Mouse (Mus musculus) myocyte (in vitro differentiated cells): Measurements from ENCODE around the gene Hspb6. TPM values are rescaled to one million over a fixed set of nuclear protein-coding genes. Genes with fewer than 3 reads are reported as not detected.

Experiments used
- H3K27me3 ChIP-seq: one replicate; pipeline ENCODE4 v1.6.1; 2011; ENCODE audit not compliant: control insufficient read depth, insufficient read depth, insufficient read length
- H3K36me3 ChIP-seq: one replicate; pipeline ENCODE4 v1.6.1; 2011; ENCODE audit not compliant: control insufficient read depth, insufficient read depth
- H3K4me2 ChIP-seq: one replicate; pipeline ENCODE4 v1.6.1; 2011; ENCODE audit warnings: low read depth, control low read depth
- H3K4me3 ChIP-seq: one replicate; pipeline ENCODE4 v1.5.1; 2011; ENCODE audit warnings: mild to moderate bottlenecking, control low read depth, moderate library complexity
- H3K79me2 ChIP-seq: one replicate; pipeline ENCODE4 v1.6.1; 2011; ENCODE audit not compliant: control insufficient read depth, insufficient read depth
- H3ac ChIP-seq: one replicate; pipeline ENCODE4 v1.6.1; 2011; ENCODE audit not compliant: control insufficient read depth, insufficient read length
- CEBPB ChIP-seq: IDR thresholded peaks from 2 replicates; pipeline ENCODE4 v1.6.1; 2011; ENCODE audit warnings: mild to moderate bottlenecking, moderate library complexity; ENCODE audit not compliant: poor library complexity, insufficient read depth, severe bottlenecking
- E2F4 ChIP-seq: IDR thresholded peaks from one replicate; pipeline ENCODE4 v1.6.1; 2011; ENCODE audit warnings: mild to moderate bottlenecking, control low read depth, moderate library complexity; ENCODE audit not compliant: insufficient read depth
- MAX ChIP-seq: IDR thresholded peaks from one replicate; pipeline ENCODE4 v1.6.1; 2011; ENCODE audit warnings: low read depth, mild to moderate bottlenecking, control low read depth
- MYOD1 ChIP-seq, 3 experiments: IDR thresholded peaks; one replicate each; pipeline ENCODE4 v1.6.1; 2011; ENCODE audit warnings: control low read depth in 2 of 3, low read depth in 2 of 3, mild to moderate bottlenecking in 2 of 3, moderate library complexity in 1 of 3; ENCODE audit not compliant: insufficient read length in 2 of 3, control insufficient read depth in 1 of 3
- MYOG ChIP-seq, 3 experiments: IDR thresholded peaks; one replicate each; pipeline ENCODE4 v1.6.1; 2011; ENCODE audit warnings: control low read depth in 2 of 3, low read depth in 2 of 3, mild to moderate bottlenecking in 2 of 3; ENCODE audit not compliant: insufficient read length in 2 of 3, control insufficient read depth in 1 of 3, insufficient read depth in 1 of 3
- POLR2A ChIP-seq: IDR thresholded peaks from one replicate; pipeline ENCODE4 v1.6.1; 2011; ENCODE audit warnings: low read depth, mild to moderate bottlenecking, control low read depth, moderate library complexity; ENCODE audit not compliant: insufficient read length
- POLR2AphosphoS2 ChIP-seq: IDR thresholded peaks from one replicate; pipeline ENCODE4 v1.6.1; 2011; ENCODE audit warnings: low read depth, control low read depth; ENCODE audit not compliant: insufficient read length
- REST ChIP-seq: IDR thresholded peaks from one replicate; pipeline ENCODE4 v1.6.1; 2011; ENCODE audit warnings: mild to moderate bottlenecking, control low read depth, moderate library complexity; ENCODE audit not compliant: insufficient read depth, insufficient read length
- SRF ChIP-seq: IDR thresholded peaks from one replicate; pipeline ENCODE4 v1.6.1; 2011; ENCODE audit warnings: low read depth; ENCODE audit not compliant: control insufficient read depth, insufficient read length
- TCF12 ChIP-seq: IDR thresholded peaks from one replicate; pipeline ENCODE4 v1.6.1; 2011; ENCODE audit warnings: mild to moderate bottlenecking, control low read depth; ENCODE audit not compliant: poor library complexity, insufficient read depth, severe bottlenecking
- TCF3 ChIP-seq: IDR thresholded peaks from one replicate; pipeline ENCODE4 v1.6.1; 2011; ENCODE audit warnings: low read depth, control low read depth; ENCODE audit not compliant: insufficient read length
- USF1 ChIP-seq: IDR thresholded peaks from one replicate; pipeline ENCODE4 v1.6.1; 2011; ENCODE audit warnings: low read depth, mild to moderate bottlenecking, control low read depth, moderate library complexity
- polyA plus RNA-seq: library from polyadenylated mRNA; unstranded; fragments of >200 nt; fragmentation: generic; extraction: Trizol; gene quantifications from one replicate; pipeline ENCODE4 v1.2.1, GENCODE M21; 2012; ENCODE audit warnings: missing spikeins

Hspb6 gene
- polyA plus RNA-seq, 1 experiment: 27.8 TPM

GRCm38 (mm10) chr7:30520396-30520795, 31.6 kb upstream of the Hspb6 start:
- TF ChIP-seq TCF3: no peak
- TF ChIP-seq POLR2AphosphoS2: peak; percentile 90
- H3K27me3 ChIP-seq: no peaks in the 10 kb centered on the region
- no peak overlapping the region for H3ac ChIP-seq
- H3K36me3 ChIP-seq: no peaks in the 10 kb centered on the region
- H3K4me3 ChIP-seq: no peak overlapping the region
- no peak overlapping the region for H3K4me2 ChIP-seq
- no peaks in the 10 kb centered on the region for H3K79me2 ChIP-seq

DNA sequence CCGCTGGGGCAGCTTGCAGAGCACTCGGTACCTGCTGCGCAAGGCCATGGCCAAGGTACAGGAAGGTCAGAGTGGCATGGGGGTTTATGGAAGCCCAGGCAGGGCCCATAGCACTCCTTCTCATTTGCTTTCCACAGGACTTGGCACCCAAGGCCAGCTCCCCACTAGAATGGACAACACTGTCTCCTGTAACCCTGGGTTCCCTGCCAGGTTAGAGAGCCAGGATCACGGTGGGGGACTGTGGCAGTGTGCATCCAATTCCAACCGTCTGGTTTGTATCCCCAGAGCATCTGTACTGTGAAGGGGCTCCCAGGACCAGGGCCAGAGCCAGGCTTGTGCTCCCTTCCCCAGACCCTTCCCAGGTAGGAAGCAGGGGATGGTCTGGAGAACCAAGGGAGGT, 31.1 kb upstream of the Hspb6 start:
- H3K27me3 ChIP-seq: no peaks in the 10 kb centered on the region
- H3K4me2 ChIP-seq: no peak overlapping the region
- H3ac ChIP-seq: no peak overlapping the region
- TF ChIP-seq POLR2A: peak; percentile 49
- TF ChIP-seq TCF3: no peak
- TF ChIP-seq TCF12: no peak
- no peak for TF ChIP-seq MYOD1 (IDR thresholded peaks at IDR 0.05; ENCODE audit: control insufficient read depth in 1 of 3, insufficient read length in 2 of 3, low read depth in 2 of 3)
- no peaks in the 10 kb centered on the region for H3K79me2 ChIP-seq
- no peak overlapping the region for H3K4me3 ChIP-seq
- H3K36me3 ChIP-seq: no peaks in the 10 kb centered on the region

DNA sequence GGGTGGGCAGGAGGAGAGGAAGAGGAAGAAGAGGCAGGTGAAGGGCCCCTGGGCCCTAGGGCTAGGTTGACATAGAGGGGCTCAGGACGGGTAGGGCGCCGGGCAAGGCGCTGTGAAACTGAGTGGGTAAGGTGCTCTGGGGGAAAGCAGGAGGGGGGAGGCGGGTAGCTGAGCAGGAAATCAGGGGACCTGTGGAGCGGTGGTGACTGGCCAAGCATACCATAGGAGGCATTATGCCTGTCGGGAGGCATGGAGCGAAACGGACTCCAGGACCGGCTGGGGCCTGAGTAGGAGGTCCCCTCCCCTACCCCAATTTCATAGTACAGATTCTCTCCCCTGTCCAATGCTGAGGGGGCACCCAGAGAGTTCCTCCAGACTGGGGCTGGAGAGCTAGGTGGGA, 29.1 kb upstream of the Hspb6 start:
- no peaks in the 10 kb centered on the region for H3K79me2 ChIP-seq
- H3K4me3 ChIP-seq: no peak overlapping the region
- no peaks in the 10 kb centered on the region for H3K27me3 ChIP-seq
- H3K36me3 ChIP-seq: no peaks in the 10 kb centered on the region
- H3K4me2 ChIP-seq: peak overlapping the region; percentile 38
- no peak overlapping the region for H3ac ChIP-seq
- TF ChIP-seq CEBPB (no peak), TCF12 (no peak), POLR2AphosphoS2 (no peak), SRF (no peak), USF1 (no peak), POLR2A (no peak), MYOD1 (IDR thresholded peaks at IDR 0.05; ENCODE audit: control insufficient read depth in 1 of 3, insufficient read length in 2 of 3, low read depth in 2 of 3) (no peak), MYOG (IDR thresholded peaks at IDR 0.05; ENCODE audit: control insufficient read depth in 1 of 3, insufficient read depth in 1 of 3, insufficient read length in 2 of 3, low read depth in 2 of 3) (no peak), E2F4 (no peak), TCF3 (no peak), REST (no peak), MAX (no peak)

DNA sequence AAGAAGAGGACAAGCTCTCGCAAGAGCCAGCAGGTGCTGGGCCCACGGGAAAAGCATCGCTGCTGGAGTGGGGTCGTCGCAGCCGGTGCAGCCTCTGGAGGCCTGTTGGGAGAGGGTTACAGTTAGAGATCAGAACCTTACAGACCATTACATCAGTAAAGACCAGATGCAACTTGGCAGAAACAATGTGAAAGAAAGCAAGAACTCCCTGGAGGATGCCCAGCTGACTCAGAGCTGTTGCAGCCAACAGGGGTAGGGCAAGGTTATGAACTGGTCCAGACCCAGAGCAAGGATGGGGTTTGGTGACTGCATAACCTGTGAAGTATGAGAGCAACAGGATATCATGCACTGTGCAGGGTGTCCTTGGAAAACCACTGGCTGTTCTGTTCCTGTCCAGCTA, 27.5 kb upstream of the Hspb6 start:
- H3K27me3 ChIP-seq: no peaks in the 10 kb centered on the region
- peaks cover 7% of the 10 kb centered on the region for H3K36me3 ChIP-seq
- H3ac ChIP-seq: no peak overlapping the region
- no peak for TF ChIP-seq MYOG (IDR thresholded peaks at IDR 0.05; ENCODE audit: control insufficient read depth in 1 of 3, insufficient read depth in 1 of 3, insufficient read length in 2 of 3, low read depth in 2 of 3)
- peak; percentile 14 for TF ChIP-seq POLR2A
- TF ChIP-seq CEBPB: peak; percentile 96
- H3K79me2 ChIP-seq: no peaks in the 10 kb centered on the region
- H3K4me3 ChIP-seq: no peak overlapping the region
- peak overlapping the region; percentile 15 for H3K4me2 ChIP-seq

DNA sequence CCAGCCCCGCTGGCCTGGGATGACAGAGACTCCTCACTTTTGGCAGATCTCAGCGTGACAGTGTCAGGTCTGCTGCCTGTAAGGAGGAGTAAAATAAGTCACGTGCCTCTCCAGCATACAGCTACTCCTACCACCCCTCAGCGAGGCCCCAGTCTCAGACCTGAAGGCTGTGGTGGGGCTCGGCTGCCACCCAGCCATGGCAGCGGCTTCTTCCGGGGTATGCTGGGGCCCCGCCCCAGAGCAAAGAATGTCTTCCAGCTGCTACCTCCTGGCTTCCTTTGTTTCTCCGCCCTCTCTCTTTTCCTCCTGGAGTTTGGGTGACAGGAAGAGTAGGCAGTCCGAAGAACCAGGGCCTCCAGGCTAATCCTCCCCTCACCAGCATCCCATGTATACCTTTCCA, 26.0 kb upstream of the Hspb6 start:
- Histone ChIP-seq H3K4me2 (peak overlapping the region; percentile 13), H3K4me3 (no peak overlapping the region), H3K27me3 (no peaks in the 10 kb centered on the region), H3K36me3 (peaks cover 10% of the 10 kb centered on the region), H3K79me2 (no peaks in the 10 kb centered on the region), H3ac (no peak overlapping the region)
- TF ChIP-seq POLR2AphosphoS2 (no peak), USF1 (peak; percentile 3), TCF12 (no peak)

- no peaks in the 10 kb centered on the region for H3K27me3 ChIP-seq
- H3ac ChIP-seq: no peak overlapping the region
- H3K36me3 ChIP-seq: peaks cover 12% of the 10 kb centered on the region
- TF ChIP-seq E2F4: no peak
- no peak overlapping the region for H3K4me2 ChIP-seq
- no peak overlapping the region for H3K4me3 ChIP-seq
- no peaks in the 10 kb centered on the region for H3K79me2 ChIP-seq
Observed at GRCm38 (mm10) chr7:30526399-30526798, 25.6 kb upstream of the Hspb6 start.

GRCm38 (mm10) chr7:30526981-30527380, 25.0 kb upstream of the Hspb6 start:
- H3K79me2 ChIP-seq: no peaks in the 10 kb centered on the region
- no peak overlapping the region for H3ac ChIP-seq
- no peak for TF ChIP-seq CEBPB
- TF ChIP-seq MYOD1 (IDR thresholded peaks at IDR 0.05; ENCODE audit: control insufficient read depth in 1 of 3, insufficient read length in 2 of 3, low read depth in 2 of 3): no peak
- H3K4me3 ChIP-seq: no peak overlapping the region
- no peak overlapping the region for H3K4me2 ChIP-seq
- H3K36me3 ChIP-seq: peaks cover 12% of the 10 kb centered on the region
- H3K27me3 ChIP-seq: no peaks in the 10 kb centered on the region
